Mouse (Mus musculus) spleen, adult 18-20 months (tissue): ENCODE measurements around the gene Iars.
A peak's percentile ranks its signal among the peaks of the same experiment; 100 is the strongest.

Experiments used
- DNase-seq, 2 experiments: peaks; one replicate each; pipeline ENCODE4 v3.0.0; 2022; ENCODE audit warnings: mixed read lengths in 2 of 2

Gene Iars

DNA sequence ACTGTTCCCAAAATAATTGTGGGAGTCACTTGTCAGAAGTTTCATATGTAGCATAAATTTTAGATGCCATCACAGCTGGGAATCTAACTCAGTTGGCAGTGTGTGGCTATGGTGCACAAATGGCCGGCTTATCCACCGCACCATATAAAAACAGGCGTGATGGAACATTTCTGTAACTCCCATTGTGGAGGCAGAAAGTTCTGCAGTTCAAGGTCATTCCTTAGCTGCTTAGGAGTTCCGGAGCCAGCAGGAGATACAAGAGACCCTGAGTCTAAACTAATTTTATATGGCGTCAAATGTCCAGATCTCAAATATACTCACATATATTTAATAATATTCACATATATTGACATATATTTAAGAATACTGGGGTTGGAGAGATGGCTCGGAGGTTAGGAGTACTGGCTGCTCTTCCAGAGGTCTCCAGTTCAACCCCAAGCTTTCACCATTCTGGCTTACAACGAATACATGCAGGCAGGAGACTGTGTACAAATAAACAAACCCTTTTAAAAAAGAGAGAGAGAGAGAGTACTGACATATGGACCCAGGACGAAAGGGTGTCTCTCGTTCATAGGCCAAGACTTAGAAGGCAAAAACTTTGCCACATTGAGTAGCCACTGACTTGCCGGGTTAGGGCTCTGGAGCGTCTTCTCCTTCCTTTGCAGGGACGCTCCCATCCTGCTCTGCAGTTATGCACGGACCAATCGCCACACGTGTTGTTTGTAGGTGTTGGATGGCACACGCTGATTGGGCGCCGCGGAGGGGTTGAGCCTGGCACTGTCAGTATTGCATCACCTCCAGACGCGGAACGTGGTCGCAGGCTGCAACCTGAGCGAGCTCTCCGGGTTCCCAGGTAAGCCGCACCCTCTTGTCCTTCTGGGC lies at the start of gene Iars:
Gene Iars (plus strand): TSS at position 750 of the 882 bp plus-strand sequence.
- DNase-seq, result peak; percentile 96 to 98

DNA sequence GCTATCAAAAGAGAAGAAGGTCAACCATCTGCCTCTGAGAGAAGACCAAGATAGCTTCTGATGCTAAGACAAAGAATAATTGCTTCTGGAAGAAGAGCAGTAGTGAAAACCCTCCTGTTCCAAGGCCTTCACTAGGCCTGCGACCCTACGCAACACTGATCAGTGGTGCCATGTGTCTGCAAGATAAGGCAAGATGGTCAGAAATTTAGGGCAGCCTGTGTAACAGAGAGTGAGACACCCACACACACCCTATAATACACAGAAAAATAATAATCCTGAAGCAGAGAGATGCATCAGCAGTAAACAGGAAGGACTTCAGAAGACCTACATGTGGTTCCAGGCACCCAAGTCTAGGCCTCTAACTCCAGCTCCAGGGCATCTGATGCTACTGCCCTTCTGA lies 41.9 kb upstream of the Iars start:
- no peak for DNase-seq

DNA sequence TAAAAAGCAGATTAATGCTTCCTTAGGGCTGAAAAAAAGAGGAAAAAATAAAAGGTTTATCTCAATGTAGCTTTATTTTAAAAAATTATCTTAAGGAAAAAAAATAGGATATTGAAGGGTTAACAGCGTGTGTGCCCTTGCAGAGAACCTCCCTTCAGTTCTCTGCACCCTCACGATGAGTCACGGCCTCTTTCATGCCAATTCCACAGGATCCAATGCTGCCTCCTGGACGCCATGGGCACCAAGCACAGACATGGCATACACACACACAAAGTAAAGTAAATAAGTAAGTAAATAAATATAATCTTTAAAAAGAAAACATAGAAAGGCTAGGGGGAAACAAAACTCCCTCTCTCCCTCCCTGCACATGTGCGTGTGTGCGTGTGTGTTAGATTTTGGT lies 39.2 kb upstream of the Iars start:
- no peak for DNase-seq

DNA sequence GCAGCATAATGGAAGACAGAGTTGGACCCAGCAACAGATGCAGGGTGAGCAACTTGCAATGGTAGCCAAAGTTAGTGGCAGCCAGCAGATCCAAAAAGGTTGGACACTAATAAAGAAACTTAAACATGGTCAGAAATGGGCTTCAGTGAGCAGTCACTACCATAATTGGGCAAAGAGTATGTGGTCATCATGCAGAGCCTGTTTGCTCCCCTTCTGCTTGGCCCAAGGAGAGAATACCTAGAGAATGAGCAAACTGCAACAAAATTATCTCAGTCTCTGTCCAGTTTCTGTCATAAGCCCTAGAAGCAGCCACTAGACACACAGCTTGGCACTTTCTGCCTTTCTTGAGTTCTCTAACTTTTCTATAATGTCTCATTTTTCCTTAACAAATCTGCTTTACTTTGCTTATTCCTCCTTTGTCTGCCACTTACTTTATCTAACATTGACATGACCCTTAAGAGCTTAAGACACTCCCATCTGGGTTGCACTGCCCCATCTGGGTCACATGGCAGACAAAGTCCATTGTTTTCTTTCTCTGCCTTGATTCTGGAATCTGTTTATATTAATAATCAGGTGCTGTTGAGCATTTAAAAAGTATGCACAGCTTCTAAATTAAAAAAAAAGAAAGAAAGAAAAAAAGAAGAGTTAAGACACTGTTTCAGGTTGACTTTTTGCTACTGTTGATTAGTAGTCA lies 38.1 kb upstream of the Iars start:
- no peak for DNase-seq

DNA sequence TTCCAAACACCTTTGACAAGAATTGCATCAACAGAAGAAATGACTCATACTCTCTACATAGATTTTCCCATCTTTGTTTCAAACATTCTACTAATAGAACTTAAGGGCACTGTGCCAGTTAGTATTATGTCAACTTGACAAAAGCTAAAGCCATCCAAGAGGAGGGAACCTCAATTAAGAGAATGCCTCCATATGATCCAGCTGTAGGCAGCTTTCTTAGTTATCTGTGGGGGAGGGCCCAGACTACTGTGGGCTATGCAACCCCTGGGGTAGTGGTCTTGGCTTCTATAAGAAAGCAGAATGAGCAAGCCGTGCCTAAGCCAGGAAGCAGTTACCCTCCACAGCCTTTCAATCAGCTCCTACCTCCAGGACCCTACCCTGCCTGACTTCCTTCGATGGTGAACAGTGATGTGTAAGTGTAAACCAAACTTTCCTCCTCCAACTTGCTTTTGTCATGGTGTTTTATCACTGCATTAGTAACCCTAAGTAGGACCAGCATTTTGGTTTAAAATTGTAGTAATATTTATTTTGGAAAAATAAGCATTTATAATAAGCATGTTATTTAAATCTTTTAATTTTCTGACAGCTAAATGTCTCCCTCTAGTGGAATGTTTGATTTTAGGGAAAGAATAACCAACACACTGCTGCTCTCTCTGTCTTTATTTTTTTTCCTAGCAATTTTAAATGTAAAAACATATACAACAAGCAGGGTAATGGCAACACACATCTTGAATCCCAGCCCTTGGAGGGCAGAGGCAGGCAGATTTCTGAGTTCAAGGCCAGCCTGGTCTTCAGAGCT lies 37.0 kb upstream of the Iars start:
- no peak for DNase-seq

DNA sequence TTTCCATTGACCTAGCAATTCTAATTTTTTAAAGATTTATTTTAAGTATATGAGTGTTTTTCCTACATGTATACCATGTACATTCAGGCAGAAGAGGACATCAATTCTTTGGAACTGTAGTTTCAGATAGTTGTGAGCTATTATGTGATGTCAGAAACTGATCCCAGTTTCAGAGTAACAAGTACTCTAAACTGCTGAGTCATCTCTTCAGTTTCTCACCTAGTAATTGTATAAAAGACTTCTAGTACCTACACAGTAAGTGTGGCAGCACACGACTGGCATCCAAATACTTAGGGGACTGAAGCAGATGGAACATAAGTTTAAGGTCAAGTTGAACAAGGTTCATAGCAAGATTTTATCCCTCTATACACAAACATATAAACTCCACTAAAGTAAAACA lies 35.9 kb upstream of the Iars start:
- DNase-seq, result no peak

DNA sequence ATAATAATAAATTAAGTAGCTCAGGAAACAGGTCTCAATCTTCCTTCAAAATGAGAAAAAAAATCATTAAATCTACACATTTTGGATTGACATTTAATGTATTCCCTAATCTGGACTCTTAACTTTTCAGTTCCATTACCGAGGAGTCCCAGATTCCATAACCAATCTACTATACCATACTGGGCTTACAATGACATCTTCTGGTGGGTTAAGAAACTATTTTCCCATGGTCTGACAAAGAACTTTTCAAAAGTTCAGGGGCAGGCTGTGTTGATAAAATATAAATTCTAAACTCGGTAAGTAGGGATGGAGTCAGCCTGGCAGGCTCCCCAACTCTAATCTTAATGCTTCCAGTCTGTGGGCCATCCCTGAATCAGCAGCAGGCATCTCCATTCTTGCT lies 30.8 kb upstream of the Iars start:
- no peak for DNase-seq

DNA sequence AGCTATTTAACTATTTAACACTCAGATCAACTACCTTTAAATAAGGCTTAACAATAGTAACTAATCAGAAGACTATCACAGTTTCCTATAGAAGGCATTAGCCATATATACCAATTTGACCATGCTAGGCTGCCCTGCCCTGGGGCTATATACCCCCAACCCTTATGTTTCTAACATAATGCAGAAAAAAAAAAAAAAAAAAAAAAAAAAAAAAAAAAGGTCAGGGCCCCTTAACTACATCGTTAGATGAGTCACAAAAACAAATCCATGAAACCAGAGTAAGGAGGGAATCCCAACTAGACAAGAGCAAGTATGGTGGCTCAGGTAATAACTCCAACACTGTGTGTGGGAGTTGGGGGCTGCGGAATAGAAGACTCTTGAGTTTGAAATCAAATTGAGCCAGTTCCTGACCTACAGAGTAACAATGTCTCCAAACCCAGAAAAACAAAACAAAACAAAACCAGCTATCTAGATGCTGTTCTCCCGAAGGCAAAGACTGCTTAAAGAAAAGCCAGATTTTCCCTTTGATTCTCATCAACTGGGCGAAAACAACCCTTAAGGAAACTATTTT lies 30.0 kb upstream of the Iars start:
- no peak for DNase-seq

DNA sequence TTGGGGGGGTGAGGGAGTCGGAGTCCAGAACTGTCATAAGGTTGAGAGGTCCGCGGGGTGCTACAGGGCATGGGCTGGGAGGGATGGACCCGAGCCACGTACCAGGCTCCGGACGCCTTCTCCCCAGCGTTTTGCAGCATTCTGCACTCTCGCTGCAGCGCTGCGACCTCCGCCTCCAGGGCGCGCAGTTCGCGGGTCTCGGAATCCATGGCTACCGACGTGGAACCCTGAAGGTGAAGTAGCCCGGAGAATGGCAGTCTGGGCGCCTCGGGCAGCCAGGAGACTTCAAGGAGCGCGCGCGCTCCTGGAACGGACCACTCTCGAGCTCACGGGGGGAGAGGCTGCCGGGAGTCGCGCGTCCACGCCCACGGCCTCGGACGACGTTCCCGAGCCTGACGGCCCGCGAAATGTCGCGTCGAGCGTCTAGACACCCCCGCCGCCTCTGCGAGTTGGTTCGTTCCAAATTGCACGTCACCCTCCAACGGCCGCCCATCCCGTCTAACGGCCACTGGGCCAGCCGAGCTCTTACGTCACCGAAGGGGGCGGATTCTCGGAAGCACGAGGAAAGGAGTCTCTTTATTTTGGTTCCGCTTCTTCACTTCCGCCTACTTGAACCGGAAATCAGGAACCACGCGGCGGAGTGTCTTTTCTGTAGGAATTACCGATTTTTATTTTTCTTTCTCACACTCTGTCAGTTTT lies 29.3 kb upstream of the Iars start, which contains the start of the genes Cenpp and Nol8:
Gene Cenpp (minus strand): TSS at position 305 of the 699 bp plus-strand sequence.
Gene Nol8 (plus strand): TSS at position 598 of the 699 bp plus-strand sequence.
- peak; percentile 99 for DNase-seq

DNA sequence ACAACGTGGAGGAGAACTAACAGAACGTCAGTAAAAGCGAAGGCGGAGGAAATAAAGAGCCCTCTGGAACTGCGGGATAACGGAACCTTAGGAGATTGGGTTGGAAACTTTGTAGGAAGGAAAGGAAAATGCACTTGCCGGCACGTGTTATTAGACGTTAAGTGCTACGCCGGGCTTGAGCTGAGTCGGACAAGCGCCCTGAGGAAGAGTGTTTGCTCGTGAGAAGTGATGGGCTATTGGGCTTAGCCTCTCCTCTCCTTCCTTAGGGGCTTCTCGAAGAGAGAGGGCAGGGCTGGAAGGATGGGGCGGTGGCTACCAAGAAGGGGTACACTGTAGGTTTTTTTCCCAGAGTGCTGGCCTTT lies 28.7 kb upstream of the Iars start:
- peak in 1 of 2 experiments; percentile 25 for DNase-seq

DNA sequence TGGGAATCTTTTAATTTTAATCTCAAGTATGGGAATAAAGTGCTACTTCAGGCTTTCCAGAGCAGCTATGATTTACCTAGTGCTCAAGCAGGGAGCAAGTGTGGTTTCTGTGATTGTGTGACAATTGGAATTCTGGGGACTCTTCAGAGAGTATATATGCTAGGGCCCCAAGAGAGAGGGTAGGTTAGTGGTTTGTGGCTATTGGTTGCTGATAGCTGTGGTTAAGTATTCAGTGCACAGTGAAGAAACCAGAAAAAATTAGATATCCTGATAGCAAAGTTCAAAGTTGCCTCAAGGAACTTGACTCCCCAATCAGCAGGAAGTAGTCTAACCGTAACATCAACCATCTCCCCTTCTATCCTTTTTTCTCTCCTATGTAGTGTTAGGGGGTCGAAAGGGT lies 4.1 kb upstream of the Iars start:
- DNase-seq, result no peak

DNA sequence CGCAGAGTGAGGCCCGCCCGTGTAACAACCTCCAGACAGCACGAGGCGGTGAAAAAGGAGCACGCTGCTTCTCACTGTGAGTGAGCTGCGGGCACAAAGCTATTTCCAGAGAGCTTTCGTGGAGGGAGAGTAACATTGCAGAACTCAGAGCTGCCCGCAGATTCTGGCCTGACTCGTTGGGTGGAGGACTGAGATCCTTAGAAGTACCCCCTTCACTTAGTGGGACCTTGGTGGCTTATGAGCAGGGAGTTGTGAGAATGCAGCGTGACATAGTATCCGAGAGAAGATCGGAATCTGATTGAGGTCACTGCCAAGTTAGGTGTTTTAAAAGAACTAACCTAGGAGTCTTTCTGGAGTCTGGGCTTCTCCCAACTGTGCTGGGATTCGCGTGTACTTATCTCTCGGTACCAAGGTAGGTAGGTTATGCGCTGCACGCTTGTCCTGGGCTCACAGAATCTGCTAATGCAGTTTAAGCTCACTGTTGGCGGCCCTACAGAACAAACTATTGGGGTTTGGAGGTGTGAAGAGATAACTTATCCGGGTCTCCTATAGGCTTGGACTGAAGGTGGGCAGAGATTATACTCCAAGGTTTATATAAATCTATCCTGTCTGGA lies 440 bp downstream of the Iars start:
- DNase-seq, result no peak

DNA sequence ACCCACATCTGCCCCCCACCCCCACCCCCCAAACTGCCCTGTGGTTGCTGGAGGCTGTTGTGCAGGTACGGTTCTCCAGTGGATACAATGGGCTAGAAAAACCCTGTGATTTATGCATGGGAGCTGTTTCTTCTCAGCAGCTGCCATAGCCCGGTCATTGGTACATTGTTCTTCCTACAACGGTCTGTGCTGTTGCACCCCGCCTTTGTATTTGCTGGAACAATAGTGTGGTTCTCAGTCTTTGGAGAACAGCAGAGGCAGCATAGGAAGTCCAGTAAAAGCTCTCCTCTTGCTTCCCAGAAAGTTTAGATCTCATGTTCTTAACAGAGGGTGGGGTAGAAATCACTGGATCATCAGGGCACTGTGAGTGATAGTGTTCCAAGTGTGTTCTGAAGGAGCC lies 2.4 kb downstream of the Iars start:
- DNase-seq, result no peak

DNA sequence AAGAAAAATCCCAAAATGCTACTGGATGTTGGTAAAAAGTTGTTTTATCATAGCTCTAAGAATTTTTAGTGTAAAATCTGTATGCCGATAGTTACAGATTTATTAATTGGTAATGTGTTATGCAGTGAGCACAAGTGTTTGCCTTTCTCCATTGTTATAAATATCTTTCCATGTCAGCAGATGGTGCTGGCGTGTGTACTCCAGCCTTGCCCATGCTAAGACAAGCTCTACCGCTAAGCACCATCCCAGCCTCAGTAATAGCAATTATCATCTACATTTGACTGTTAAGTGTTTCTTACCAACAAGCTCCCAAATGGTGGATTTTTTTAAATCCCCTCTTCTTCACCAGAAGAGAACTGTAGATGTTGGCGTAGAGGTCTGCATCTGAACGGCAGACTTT lies 9.2 kb downstream of the Iars start:
- no peak for DNase-seq

DNA sequence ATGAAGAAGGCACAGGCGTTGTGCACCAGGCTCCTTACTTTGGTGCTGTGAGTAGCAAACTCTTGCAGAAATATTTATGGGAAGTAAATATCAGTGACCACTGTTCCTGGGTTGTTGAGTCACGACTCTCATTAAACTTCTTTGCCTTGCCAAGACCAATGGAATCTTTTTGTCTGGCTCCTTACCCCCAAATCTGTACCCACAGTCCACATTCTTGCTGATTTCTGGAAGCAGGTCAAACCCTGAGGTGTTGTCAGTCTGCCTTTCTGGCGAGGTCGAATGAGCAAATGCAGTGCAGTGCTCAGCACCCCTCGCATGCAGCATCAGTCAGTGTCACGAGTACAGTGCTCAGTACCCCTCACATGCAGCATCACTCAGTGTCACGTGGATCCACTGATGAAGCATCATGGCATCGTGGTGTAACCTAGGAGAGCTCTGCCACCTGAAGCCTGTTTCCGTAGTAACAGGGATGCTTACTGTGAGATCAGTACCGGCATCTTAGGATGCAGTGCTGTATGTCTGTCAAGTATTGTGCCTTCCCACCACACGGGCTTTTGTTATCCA lies 21.4 kb downstream of the Iars start:
- DNase-seq, result no peak

DNA sequence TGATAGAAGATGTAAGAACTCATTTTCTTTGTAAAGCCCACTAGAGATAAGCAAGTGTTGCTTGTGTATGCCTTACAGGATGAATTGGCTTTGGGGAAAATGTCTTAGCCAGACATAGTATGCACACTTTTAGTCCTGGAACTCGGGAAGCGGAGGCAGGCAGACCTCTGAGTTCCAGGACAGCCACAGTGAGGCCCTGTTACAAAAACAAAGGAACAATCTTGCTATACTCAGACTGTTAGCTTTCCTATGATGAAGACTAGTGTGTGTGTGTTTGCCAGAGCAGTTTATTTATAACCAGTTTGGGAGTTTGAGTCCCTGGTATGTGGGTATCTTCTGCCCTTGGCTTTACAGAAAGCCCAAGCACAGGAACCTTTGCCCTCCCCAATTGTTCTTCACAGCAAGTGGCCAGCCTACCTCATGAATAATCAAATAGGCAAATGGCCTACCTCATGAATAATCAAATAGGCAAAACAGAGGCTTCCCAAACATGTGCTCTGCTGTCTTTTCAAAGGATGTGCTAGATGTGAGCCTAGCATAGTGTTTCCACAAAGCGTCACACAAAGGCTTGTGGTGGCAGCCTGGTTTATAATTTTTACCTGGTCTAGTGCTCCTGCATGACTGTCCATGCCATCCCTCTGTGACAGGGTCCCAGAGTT lies 24.3 kb downstream of the Iars start:
- no peak for DNase-seq

DNA sequence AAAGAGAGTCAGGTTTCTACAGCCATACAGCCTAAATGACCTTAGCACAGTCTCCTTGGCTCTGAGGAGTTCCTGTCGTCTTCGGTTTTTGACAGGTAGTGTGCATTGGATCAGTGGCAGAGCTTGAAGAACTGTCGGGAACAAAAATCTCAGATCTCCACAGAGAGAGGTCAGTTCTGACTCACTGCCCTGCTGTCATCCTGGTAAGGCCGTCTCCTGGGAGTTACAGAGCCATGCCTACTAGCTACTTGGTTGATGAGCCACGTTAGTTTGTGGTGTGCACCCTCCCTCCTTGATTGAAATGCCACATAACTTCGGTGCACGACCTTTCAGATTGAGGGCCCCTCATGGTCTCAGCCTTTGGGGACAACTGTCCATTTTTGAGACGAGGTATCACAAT lies 26.4 kb downstream of the Iars start:
- DNase-seq, result no peak

DNA sequence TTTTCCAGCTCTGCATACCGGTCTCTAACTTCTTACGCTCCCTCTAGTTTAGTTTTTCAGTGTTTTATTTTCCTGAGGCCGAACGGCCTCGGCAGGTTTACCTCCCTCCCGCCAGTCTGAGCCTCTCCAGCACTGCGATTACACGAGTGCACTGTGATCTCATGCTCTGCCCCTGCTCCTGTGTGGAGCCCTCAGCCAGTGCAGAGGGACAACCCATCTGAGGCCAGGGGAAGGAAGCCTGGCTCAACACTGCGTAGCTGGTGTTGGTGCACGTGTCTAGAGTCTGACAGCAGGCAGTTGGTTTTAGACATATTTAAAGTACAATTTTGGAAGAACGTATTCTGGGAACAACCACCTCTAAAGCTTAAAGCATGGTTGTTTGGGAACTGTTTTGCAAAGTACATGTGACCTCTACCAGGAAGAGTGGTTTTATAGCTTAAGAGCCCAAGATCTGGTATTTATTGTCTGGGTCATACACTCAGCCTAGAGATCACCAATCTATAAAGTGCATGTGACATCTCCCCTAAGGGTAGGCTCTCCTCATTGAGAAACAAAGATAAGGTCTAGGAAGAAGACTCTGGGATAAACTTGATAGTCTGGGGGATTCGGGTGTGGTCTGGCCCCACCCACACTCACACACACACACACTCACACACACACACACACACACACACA lies 30.3 kb downstream of the Iars start:
- DNase-seq, result no peak

DNA sequence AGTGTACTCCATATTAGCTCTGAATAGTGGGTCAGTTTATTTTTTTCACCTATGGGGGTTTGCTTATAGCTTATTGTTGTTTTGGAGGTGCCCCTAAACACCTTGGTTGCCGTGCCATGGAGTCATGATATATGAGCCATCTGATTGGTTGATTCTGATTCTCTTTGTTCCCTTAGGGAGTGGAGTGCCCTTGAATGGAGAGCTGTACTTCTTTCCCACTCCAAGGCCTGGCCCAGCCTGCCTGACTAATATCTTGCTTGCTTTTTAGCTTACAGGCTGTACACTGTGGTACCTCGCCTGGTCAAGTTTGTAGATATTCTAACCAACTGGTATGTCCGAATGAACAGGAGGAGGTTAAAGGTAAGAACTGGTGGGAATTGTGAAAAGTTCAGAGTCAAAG lies 37.4 kb downstream of the Iars start:
- DNase-seq, result no peak

DNA sequence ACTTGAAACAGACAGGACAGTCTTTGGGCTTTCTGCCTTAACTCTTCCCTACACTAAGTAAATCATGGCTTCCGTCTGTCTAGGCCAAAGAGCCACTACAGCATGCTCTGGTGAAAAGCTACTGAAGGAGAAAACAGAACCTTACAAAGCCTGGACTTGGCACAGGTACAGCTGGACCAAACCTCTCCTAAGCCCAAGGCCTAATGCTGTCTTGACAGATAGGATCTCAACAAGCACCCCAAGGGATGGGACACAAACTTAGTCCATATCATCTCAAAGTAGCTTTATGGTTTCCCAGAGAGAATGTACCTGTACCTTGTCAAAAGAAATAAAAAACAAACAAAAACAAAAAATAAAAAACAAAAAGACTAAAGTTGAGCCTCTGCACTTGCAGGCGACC lies 54.5 kb downstream of the Iars start:
- DNase-seq, result no peak
